Mouse (Mus musculus) heart, embryonic 10.5 days (tissue): ENCODE measurements around the gene Dnah17. TPM values are rescaled to one million over a fixed set of nuclear protein-coding genes. Genes with fewer than 3 reads are reported as not detected.

Source experiments
- DNase-seq: peaks from one replicate; pipeline ENCODE4 v3.0.0-alpha.2; 2017; ENCODE audit warnings: low spot score
- H3K27ac ChIP-seq: fragments of 300-500 bp; sonication (generic); 2 replicates; pipeline ENCODE4 v1.5.1; 2016; ENCODE audit warnings: mild to moderate bottlenecking
- H3K27me3 ChIP-seq: fragments of 300-500 bp; sonication (generic); 2 replicates; pipeline ENCODE4 v1.6.1; 2016; ENCODE audit warnings: mild to moderate bottlenecking; ENCODE audit not compliant: poor library complexity, insufficient read depth, severe bottlenecking
- H3K36me3 ChIP-seq: fragments of 300-500 bp; sonication (generic); 2 replicates; pipeline ENCODE4 v1.6.1; 2016; ENCODE audit warnings: mild to moderate bottlenecking, moderate library complexity
- H3K4me1 ChIP-seq: fragments of 300-500 bp; sonication (generic); 2 replicates; pipeline ENCODE4 v1.6.1; 2016; ENCODE audit warnings: mild to moderate bottlenecking
- H3K4me3 ChIP-seq: fragments of 300-500 bp; sonication (generic); 2 replicates; pipeline ENCODE4 v1.5.1; 2016; ENCODE audit warnings: mild to moderate bottlenecking, moderate library complexity
- H3K9me3 ChIP-seq: fragments of 300-500 bp; sonication (generic); 2 replicates; pipeline ENCODE4 v1.6.1; 2016; ENCODE audit warnings: mild to moderate bottlenecking, moderate library complexity
- WGBS: fragments of 180-500 bp; shearing (Covaris S2); methylation state at CpG from one replicate; pipeline ENCODE4 v1.1.7; 2016; 5-methylcytosine and 5-hydroxymethylcytosine counted together
- polyA plus RNA-seq: library from polyadenylated mRNA; unstranded; fragments of >200 nt; fragmentation: Nextera tagmentation; extraction: Ambion mirVana; gene quantifications from 2 replicates; pipeline ENCODE4 v1.2.1, GENCODE M21; 2016

The Dnah17 gene
- polyA plus RNA-seq, 1 experiment from 2014 or later, result 0.14 TPM

GRCm38 (mm10) chr11:118031134-118031533 lies 99.3 kb downstream of the Dnah17 start:
- Histone ChIP-seq H3K36me3 (peaks cover 35% of the 10 kb centered on the region), H3K27me3 (no peaks in the 10 kb centered on the region), H3K4me1 (peaks cover 13% of the 10 kb centered on the region), H3K9me3 (no peaks in the 10 kb centered on the region), H3K27ac (no peak overlapping the region), H3K4me3 (no peak overlapping the region)
- DNase-seq, result no peak
- 91% methylated on average over 9 of the region's 9 CpGs for WGBS

- 93% methylated on average over 6 of the region's 6 CpGs for WGBS
Observed at GRCm38 (mm10) chr11:118029170-118029569, 101.3 kb downstream of the Dnah17 start.

GRCm38 (mm10) chr11:118024111-118024510 lies 106.3 kb downstream of the Dnah17 start:
- DNase-seq, result no peak
- Histone ChIP-seq H3K4me3 (no peak overlapping the region), H3K9me3 (no peaks in the 10 kb centered on the region), H3K36me3 (peaks cover 64% of the 10 kb centered on the region), H3K4me1 (no peaks in the 10 kb centered on the region), H3K27ac (no peak overlapping the region), H3K27me3 (no peaks in the 10 kb centered on the region)
- WGBS, result 83% methylated on average over 2 of the region's 2 CpGs

More at GRCm38 (mm10) chr11:118029170-118029569, 101.3 kb downstream of the Dnah17 start:
- Histone ChIP-seq H3K4me3 (no peak overlapping the region), H3K27ac (no peak overlapping the region), H3K4me1 (peaks cover 4% of the 10 kb centered on the region; the same call in 1 of the 2 replicates), H3K36me3 (peaks cover 54% of the 10 kb centered on the region), H3K9me3 (no peaks in the 10 kb centered on the region), H3K27me3 (no peaks in the 10 kb centered on the region)
- no peak for DNase-seq

GRCm38 (mm10) chr11:118023475-118023874 lies 107.0 kb downstream of the Dnah17 start:
- Histone ChIP-seq H3K9me3 (no peaks in the 10 kb centered on the region), H3K27ac (no peak overlapping the region), H3K4me3 (no peak overlapping the region), H3K27me3 (no peaks in the 10 kb centered on the region), H3K36me3 (peaks cover 66% of the 10 kb centered on the region), H3K4me1 (no peaks in the 10 kb centered on the region)
- WGBS, result 92% methylated on average over 7 of the region's 7 CpGs
- no peak for DNase-seq

GRCm38 (mm10) chr11:118021806-118022205 lies 108.6 kb downstream of the Dnah17 start:
- Histone ChIP-seq H3K9me3 (no peaks in the 10 kb centered on the region), H3K27me3 (no peaks in the 10 kb centered on the region), H3K36me3 (peaks cover 76% of the 10 kb centered on the region), H3K4me1 (peaks cover 2% of the 10 kb centered on the region; the same call in 1 of the 2 replicates), H3K27ac (no peak overlapping the region), H3K4me3 (no peak overlapping the region)
- DNase-seq, result no peak
- 35% methylated on average over 1 of the region's 1 CpGs for WGBS

GRCm38 (mm10) chr11:118018328-118018727 lies 112.1 kb downstream of the Dnah17 start:
- H3K4me1 ChIP-seq, result peaks cover 36% of the 10 kb centered on the region
- no peaks in the 10 kb centered on the region for H3K27me3 ChIP-seq
- no peaks in the 10 kb centered on the region for H3K9me3 ChIP-seq
- 94% methylated on average over 4 of the region's 4 CpGs for WGBS
- DNase-seq, result no peak
- no peak overlapping the region for H3K4me3 ChIP-seq
- H3K36me3 ChIP-seq, result peaks cover 64% of the 10 kb centered on the region
- no peak overlapping the region for H3K27ac ChIP-seq

GRCm38 (mm10) chr11:118015381-118016145 lies 114.9 kb downstream of the Dnah17 start:
- Histone ChIP-seq H3K27me3 (no peaks in the 10 kb centered on the region), H3K4me3 (no peak overlapping the region), H3K36me3 (peaks cover 49% of the 10 kb centered on the region), H3K27ac (peak overlapping the region; percentile 43; the same call in 1 of the 2 replicates), H3K9me3 (no peaks in the 10 kb centered on the region), H3K4me1 (peaks cover 56% of the 10 kb centered on the region)
- no peak for DNase-seq
- WGBS, result 73% methylated on average over 8 of the region's 8 CpGs

- peaks cover 40% of the 10 kb centered on the region for H3K36me3 ChIP-seq
- 82% methylated on average over 12 of the region's 12 CpGs for WGBS
- peak overlapping the region; percentile 54; the same call in 1 of the 2 replicates for H3K27ac ChIP-seq
Observed at GRCm38 (mm10) chr11:118014391-118014995, 115.9 kb downstream of the Dnah17 start.

GRCm38 (mm10) chr11:118013339-118013738 lies 117.1 kb downstream of the Dnah17 start:
- WGBS, result 73% methylated on average over 2 of the region's 2 CpGs
- H3K4me1 ChIP-seq, result peaks cover 78% of the 10 kb centered on the region
- no peaks in the 10 kb centered on the region for H3K27me3 ChIP-seq
- no peak overlapping the region for H3K4me3 ChIP-seq
- DNase-seq, result no peak
- H3K27ac ChIP-seq, result no peak overlapping the region
- H3K36me3 ChIP-seq, result peaks cover 36% of the 10 kb centered on the region
- no peaks in the 10 kb centered on the region for H3K9me3 ChIP-seq

More at GRCm38 (mm10) chr11:118014391-118014995, 115.9 kb downstream of the Dnah17 start:
- Histone ChIP-seq H3K27me3 (no peaks in the 10 kb centered on the region), H3K4me1 (peaks cover 66% of the 10 kb centered on the region), H3K4me3 (no peak overlapping the region), H3K9me3 (no peaks in the 10 kb centered on the region)
- DNase-seq, result no peak

- H3K9me3 ChIP-seq, result no peaks in the 10 kb centered on the region
- DNase-seq, result no peak
- H3K27me3 ChIP-seq, result no peaks in the 10 kb centered on the region
- H3K4me1 ChIP-seq, result peaks cover 85% of the 10 kb centered on the region
- WGBS, result 88% methylated on average over 1 of the region's 1 CpGs
- H3K36me3 ChIP-seq, result peaks cover 29% of the 10 kb centered on the region
- H3K4me3 ChIP-seq, result no peak overlapping the region
- H3K27ac ChIP-seq, result peak overlapping the region; percentile 12; the same call in 1 of the 2 replicates
Observed at GRCm38 (mm10) chr11:118012595-118012994, 117.8 kb downstream of the Dnah17 start.

- 55% methylated on average over 4 of the region's 4 CpGs for WGBS
- peaks cover 26% of the 10 kb centered on the region for H3K36me3 ChIP-seq
- DNase-seq, result no peak
- peaks cover 73% of the 10 kb centered on the region for H3K4me1 ChIP-seq
- no peaks in the 10 kb centered on the region for H3K27me3 ChIP-seq
- H3K27ac ChIP-seq, result peak overlapping the region; percentile 75
- H3K9me3 ChIP-seq, result no peaks in the 10 kb centered on the region
- H3K4me3 ChIP-seq, result no peak overlapping the region
Observed at GRCm38 (mm10) chr11:118009865-118010571, 120.4 kb downstream of the Dnah17 start.

GRCm38 (mm10) chr11:118008843-118009242 lies 121.6 kb downstream of the Dnah17 start:
- DNase-seq, result no peak
- H3K9me3 ChIP-seq, result no peaks in the 10 kb centered on the region
- no peaks in the 10 kb centered on the region for H3K27me3 ChIP-seq
- WGBS, result 73% methylated on average over 8 of the region's 8 CpGs
- H3K36me3 ChIP-seq, result peaks cover 31% of the 10 kb centered on the region
- H3K4me1 ChIP-seq, result peaks cover 72% of the 10 kb centered on the region
- no peak overlapping the region for H3K4me3 ChIP-seq
- H3K27ac ChIP-seq, result peak overlapping the region; percentile 75
